Mouse (Mus musculus) kidney, adult 2 months (tissue): ENCODE data around the gene Zfp13. TPM values are rescaled to one million over a fixed set of nuclear protein-coding genes. Genes with fewer than 3 reads are reported as not detected.

ENCODE experiments used
- DNase-seq: peaks from one replicate; pipeline ENCODE4 v3.0.0; 2021
- H3K27ac ChIP-seq: fragments of 200-500 bp; 2 replicates; pipeline ENCODE4 v1.5.1; 2012; ENCODE audit warnings: low read depth, low read length, control low read depth, inconsistent platforms; ENCODE audit not compliant: insufficient read depth
- H3K27me3 ChIP-seq: fragments of 200-500 bp; replicated peaks from 2 replicates; pipeline ENCODE4 v1.6.1; 2012; ENCODE audit warnings: mild to moderate bottlenecking, moderate library complexity, low read length, inconsistent platforms; ENCODE audit not compliant: control insufficient read depth, insufficient read depth
- H3K36me3 ChIP-seq: fragments of 200-500 bp; 2 replicates; pipeline ENCODE4 v1.6.1; 2012; ENCODE audit warnings: mild to moderate bottlenecking, moderate library complexity, low read length, inconsistent platforms; ENCODE audit not compliant: control insufficient read depth, insufficient read depth
- H3K4me1 ChIP-seq: fragments of 200-500 bp; 2 replicates; pipeline ENCODE4 v1.6.1; 2011; ENCODE audit warnings: low read length; ENCODE audit not compliant: control insufficient read depth, insufficient read depth
- H3K4me3 ChIP-seq: fragments of 200-500 bp; 2 replicates; pipeline ENCODE4 v1.5.1; 2011; ENCODE audit warnings: mild to moderate bottlenecking, low read depth, low read length, control low read depth; ENCODE audit not compliant: insufficient read depth
- CTCF ChIP-seq: fragments of 200-500 bp; conservative IDR thresholded peaks from 2 replicates; pipeline ENCODE4 v1.5.1; 2011; ENCODE audit warnings: low read depth, mild to moderate bottlenecking, control low read depth, low read length, moderate library complexity, mixed read lengths; ENCODE audit not compliant: insufficient read depth, insufficient read length
- POLR2A ChIP-seq: fragments of 200-500 bp; IDR thresholded peaks from one replicate; pipeline ENCODE4 v1.6.1; 2011; ENCODE audit warnings: low read depth, low read length, control low read depth
- WGBS: fragments of 180-500 bp; shearing (Covaris S2); methylation state at CpG from one replicate; pipeline ENCODE4 v1.1.7; 2018; 5-methylcytosine and 5-hydroxymethylcytosine counted together
- polyA plus RNA-seq: library from polyadenylated mRNA; depleted of rRNA; stranded (reverse); fragments of >200 nt; gene quantifications from 2 replicates; pipeline ENCODE4 v1.2.3, GENCODE M21; 2012

Zfp13 gene
- polyA plus RNA-seq, 1 experiment: 7.9 TPM

- WGBS: 41% methylated on average over 6 of the region's 6 CpGs
- Histone ChIP-seq H3K27me3 (no peaks in the 10 kb centered on the region), H3K36me3 (no peaks in the 10 kb centered on the region), H3K4me3 (no peak overlapping the region), H3K4me1 (no peaks in the 10 kb centered on the region), H3K27ac (no peak overlapping the region)
- no peak for TF ChIP-seq CTCF
- TF ChIP-seq POLR2A: no peak
- DNase-seq: no peak
Observed at GRCm38 (mm10) chr17:23545841-23546240, 53.4 kb downstream of the Zfp13 start.

DNA sequence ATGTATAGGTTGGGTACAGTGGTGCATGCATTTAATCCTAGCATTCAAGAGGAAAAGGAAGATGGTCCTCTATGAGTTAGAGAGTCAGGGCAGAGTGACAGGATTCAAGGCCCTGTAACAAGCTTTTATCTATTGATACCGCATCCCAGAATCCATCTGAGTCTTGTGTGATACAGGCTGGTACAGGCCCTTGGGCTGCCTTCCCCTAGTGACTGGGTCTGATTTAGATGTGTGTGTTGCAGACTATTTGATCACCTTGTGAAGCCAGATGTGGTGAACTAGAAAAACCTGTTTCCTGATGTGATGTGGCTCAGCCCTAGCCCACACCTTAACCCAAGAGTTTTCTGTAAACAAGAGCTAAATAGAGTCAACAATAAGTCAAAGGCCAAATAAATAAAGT, 54.5 kb downstream of the Zfp13 start:
- WGBS: 98% methylated on average over 1 of the region's 1 CpGs

DNA sequence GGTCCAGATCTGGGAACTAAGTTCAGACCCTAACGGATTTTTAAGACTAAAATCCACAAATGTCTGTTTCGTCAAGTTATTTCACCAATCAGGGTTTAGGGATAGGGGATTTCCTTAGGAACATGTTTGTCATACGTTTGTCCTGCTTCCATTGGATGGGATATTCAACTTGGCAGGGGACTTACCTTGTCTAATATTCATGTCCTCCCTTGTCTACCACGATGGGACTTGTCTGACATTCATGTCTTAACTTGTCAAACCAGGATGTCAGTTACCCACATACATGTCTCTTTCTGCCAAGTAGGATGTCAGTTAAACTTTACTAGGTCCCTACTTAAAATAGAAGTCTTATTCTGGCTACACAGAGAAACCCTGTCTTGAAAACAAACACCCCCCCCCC, 55.3 kb downstream of the Zfp13 start:
- no peaks in the 10 kb centered on the region for H3K4me1 ChIP-seq
- WGBS: 71% methylated on average over 4 of the region's 4 CpGs
- no peak overlapping the region for H3K27ac ChIP-seq
- no peaks in the 10 kb centered on the region for H3K27me3 ChIP-seq
- DNase-seq: no peak
- no peak overlapping the region for H3K4me3 ChIP-seq
- H3K36me3 ChIP-seq: no peaks in the 10 kb centered on the region
- no peak for TF ChIP-seq CTCF
- no peak for TF ChIP-seq POLR2A

More for the DNA sequence above, 54.5 kb downstream of the Zfp13 start:
- DNase-seq: no peak
- TF ChIP-seq POLR2A: no peak
- no peak for TF ChIP-seq CTCF
- no peaks in the 10 kb centered on the region for H3K4me1 ChIP-seq
- no peak overlapping the region for H3K4me3 ChIP-seq
- H3K27ac ChIP-seq: no peak overlapping the region
- H3K27me3 ChIP-seq: no peaks in the 10 kb centered on the region
- no peaks in the 10 kb centered on the region for H3K36me3 ChIP-seq

- H3K27me3 ChIP-seq: no peaks in the 10 kb centered on the region
- no peak for TF ChIP-seq POLR2A
- DNase-seq: peak; percentile 33
- H3K4me1 ChIP-seq: no peaks in the 10 kb centered on the region
- no peak overlapping the region for H3K4me3 ChIP-seq
- WGBS: 18% methylated on average over 5 of the region's 5 CpGs
- no peaks in the 10 kb centered on the region for H3K36me3 ChIP-seq
- H3K27ac ChIP-seq: no peak overlapping the region
Observed at GRCm38 (mm10) chr17:23543325-23543724, 56.0 kb downstream of the Zfp13 start.

DNA sequence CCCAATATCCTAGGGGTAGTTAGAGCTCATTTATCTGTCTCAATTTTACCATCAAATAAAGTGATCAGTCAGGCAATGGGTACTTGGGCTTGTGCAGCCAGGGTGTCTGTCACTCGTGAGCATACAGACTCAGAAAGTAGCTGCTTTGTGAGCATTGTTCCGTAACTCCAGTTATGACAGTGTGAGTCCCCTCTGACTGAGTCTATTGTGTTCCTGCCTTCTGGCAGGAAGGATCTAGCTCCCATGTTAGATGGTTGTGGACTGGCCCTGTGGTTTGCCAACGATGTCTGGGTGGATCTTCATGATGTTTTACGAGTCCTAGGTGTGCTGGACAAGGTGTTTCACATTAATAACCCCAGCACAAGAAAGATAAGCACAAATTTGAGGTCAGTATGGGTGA, 56.5 kb downstream of the Zfp13 start:
- WGBS: 54% methylated on average over 4 of the region's 4 CpGs
- Histone ChIP-seq H3K27me3 (no peaks in the 10 kb centered on the region; the same call in 1 of the 2 replicates), H3K4me3 (no peak overlapping the region), H3K4me1 (no peaks in the 10 kb centered on the region), H3K27ac (no peak overlapping the region), H3K36me3 (no peaks in the 10 kb centered on the region)
- TF ChIP-seq POLR2A: no peak
- TF ChIP-seq CTCF: no peak
- no peak for DNase-seq

- whole genome bisulfite sequencing: 43% methylated on average over 12 of the region's 12 CpGs
Observed at GRCm38 (mm10) chr17:23542004-23542720, 57.1 kb downstream of the Zfp13 start.

DNA sequence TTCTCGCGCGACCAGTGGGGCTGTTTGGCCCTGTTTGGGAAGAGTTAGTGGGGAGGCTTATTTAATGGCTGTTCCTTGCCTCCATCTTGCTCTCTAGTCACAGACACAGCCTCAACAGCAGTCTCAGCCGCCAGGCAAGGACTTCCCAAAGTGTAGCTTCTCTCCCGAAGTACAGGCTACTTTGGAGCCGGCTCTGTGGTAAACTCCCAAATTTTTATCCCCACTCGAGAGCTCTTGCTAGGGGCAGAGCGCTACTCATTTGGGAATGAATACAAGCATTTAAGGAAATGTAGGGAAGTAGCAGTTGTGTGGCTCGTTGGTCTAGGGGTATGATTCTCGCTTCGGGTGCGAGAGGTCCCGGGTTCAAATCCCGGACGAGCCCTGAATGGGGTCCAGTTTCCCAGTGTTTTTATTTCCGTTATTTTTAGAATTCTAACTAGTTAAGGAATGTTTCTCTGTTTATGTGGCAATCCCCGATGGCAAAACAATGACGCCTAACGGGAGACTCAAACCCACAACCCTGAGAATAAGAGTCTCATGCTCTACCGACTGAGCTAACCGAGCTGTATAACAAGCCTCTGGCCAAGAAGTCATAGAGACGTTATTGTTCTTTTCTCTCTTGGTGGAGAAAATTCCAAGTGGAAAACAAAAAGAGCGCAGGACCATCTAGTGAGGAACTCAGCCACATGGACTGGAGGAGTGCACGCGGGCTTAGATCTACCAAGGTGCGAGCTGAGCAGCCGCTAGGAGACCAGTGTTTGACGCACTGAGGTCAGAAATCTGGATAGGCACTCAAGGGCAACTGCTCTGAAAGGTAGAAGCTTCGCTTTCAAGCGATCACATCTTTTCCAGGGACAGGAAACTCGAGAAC, 58.4 kb downstream of the Zfp13 start:
- H3K27me3 ChIP-seq: no peaks in the 10 kb centered on the region; the same call in 1 of the 2 replicates
- TF ChIP-seq CTCF (no peak), POLR2A (no peak)
- H3K27ac ChIP-seq: no peak overlapping the region
- H3K4me1 ChIP-seq: no peaks in the 10 kb centered on the region
- 50% methylated on average over 31 of the region's 31 CpGs for WGBS
- no peak for DNase-seq
- no peaks in the 10 kb centered on the region for H3K36me3 ChIP-seq
- H3K4me3 ChIP-seq: no peak overlapping the region

More at GRCm38 (mm10) chr17:23542004-23542720, 57.1 kb downstream of the Zfp13 start:
- DNase-seq: no peak
- Histone ChIP-seq H3K4me1 (no peaks in the 10 kb centered on the region), H3K4me3 (no peak overlapping the region), H3K27ac (no peak overlapping the region), H3K36me3 (no peaks in the 10 kb centered on the region), H3K27me3 (no peaks in the 10 kb centered on the region; the same call in 1 of the 2 replicates)
- TF ChIP-seq POLR2A (no peak), CTCF (no peak)
